Mouse (Mus musculus): Measurements from ENCODE around the gene Cmtm7. TPM values are rescaled to one million over a fixed set of nuclear protein-coding genes. Genes with fewer than 3 reads are reported as not detected.
"Not testable (repeated sequence)": the region's sequence is repeated elsewhere in the genome, so short reads cannot be mapped to it uniquely, and the experiment has no call there.

Cmtm7 gene
- total RNA-seq, 2 experiments from 2014 or later: 14.1 to 16.7 TPM

- peak; percentile 36 for DNase-seq
Measured at GRCm38 (mm10) chr9:114767030-114767429, 14.6 kb downstream of the Cmtm7 start.

GRCm38 (mm10) chr9:114763341-114763740 lies 18.3 kb downstream of the Cmtm7 start:
- DNase-seq: peak; percentile 46

- DNase-seq: no peak
Measured at GRCm38 (mm10) chr9:114761848-114762247, 19.8 kb downstream of the Cmtm7 start.

- no peak for DNase-seq
Measured at GRCm38 (mm10) chr9:114760353-114760752, 21.3 kb downstream of the Cmtm7 start.

GRCm38 (mm10) chr9:114759886-114760285 lies 21.8 kb downstream of the Cmtm7 start:
- DNase-seq: no peak

GRCm38 (mm10) chr9:114758801-114759200 lies 22.9 kb downstream of the Cmtm7 start:
- no peak for DNase-seq

GRCm38 (mm10) chr9:114758272-114758671 lies 23.4 kb downstream of the Cmtm7 start:
- no peak for DNase-seq

GRCm38 (mm10) chr9:114752863-114753484 lies 28.7 kb downstream of the Cmtm7 start:
- peak; percentile 94 for DNase-seq

- no peak for DNase-seq
Measured at GRCm38 (mm10) chr9:114752311-114752710, 29.3 kb downstream of the Cmtm7 start.

GRCm38 (mm10) chr9:114751582-114751981 lies 30.1 kb downstream of the Cmtm7 start:
- no peak for DNase-seq

GRCm38 (mm10) chr9:114747466-114747865 lies 34.2 kb downstream of the Cmtm7 start:
- no peak for DNase-seq

- no peak for DNase-seq
Measured at GRCm38 (mm10) chr9:114747012-114747411, 34.6 kb downstream of the Cmtm7 start.

- no peak for DNase-seq
Measured at GRCm38 (mm10) chr9:114745654-114746053, 36.0 kb downstream of the Cmtm7 start.

- DNase-seq: no peak
Measured at GRCm38 (mm10) chr9:114745163-114745562, 36.5 kb downstream of the Cmtm7 start.

- DNase-seq: no peak
Measured at GRCm38 (mm10) chr9:114742731-114743130, 38.9 kb downstream of the Cmtm7 start.

- DNase-seq: no peak
Measured at GRCm38 (mm10) chr9:114740336-114740735, 41.3 kb downstream of the Cmtm7 start.

GRCm38 (mm10) chr9:114736442-114736841 lies 45.2 kb downstream of the Cmtm7 start:
- no peak for DNase-seq

GRCm38 (mm10) chr9:114733238-114733637 lies 48.4 kb downstream of the Cmtm7 start:
- DNase-seq: no peak

GRCm38 (mm10) chr9:114731871-114732682 lies 49.6 kb downstream of the Cmtm7 start:
- DNase-seq: no peak

GRCm38 (mm10) chr9:114731011-114731755 lies 50.5 kb downstream of the Cmtm7 start, which contains the start of gene Cmtm6:
TSS of gene Cmtm6 (plus strand) at chr9:114731116.
- DNase-seq: peak; percentile 99

GRCm38 (mm10) chr9:114729911-114730805 lies 51.5 kb downstream of the Cmtm7 start:
- no peak for DNase-seq

- not testable (repeated sequence) for DNase-seq
Measured at GRCm38 (mm10) chr9:114728432-114728831, 53.2 kb downstream of the Cmtm7 start.
